Mouse (Mus musculus): ENCODE data around the gene Haus6. TPM values are rescaled to one million over a fixed set of nuclear protein-coding genes. Genes with fewer than 3 reads are reported as not detected.

Gene Haus6
- total and polyA plus RNA-seq, 3 experiments: 23.4 to 35.9 (median 26.3) TPM

- TF ChIP-seq NELFE (IDR thresholded peaks at IDR 0.05; ENCODE audit: low read depth, low read length) (no peak), ETS1 (conservative IDR thresholded peaks at IDR 0.05; ENCODE audit: low read depth, low read length) (no peak), RCOR1 (conservative IDR thresholded peaks at IDR 0.05; ENCODE audit: low read depth, low read length) (no peak), CTCF (conservative IDR thresholded peaks at IDR 0.05 in 1 of 2, IDR thresholded peaks at IDR 0.05 in 1 of 2; ENCODE audit: low read depth in 2 of 2, low read length in 2 of 2) (no peak), ZMIZ1 (IDR thresholded peaks at IDR 0.05; ENCODE audit: low read depth, low read length) (no peak)
- Histone ChIP-seq H3K4me2 (ENCODE audit: insufficient read depth, low read depth, poor library complexity, severe bottlenecking) (no peak overlapping the region), H3K9ac (ENCODE audit: insufficient read depth, low read depth) (no peak overlapping the region), H3K27ac (ENCODE audit: insufficient read depth, low read depth) (no peak overlapping the region), H3K4me1 (ENCODE audit: control insufficient read depth in 1 of 2, insufficient read depth in 2 of 2) (peaks cover 9 to 25% of the 10 kb centered on the region in 2 experiments), H3K4me3 (replicated peaks in 1 of 3; ENCODE audit: low read depth in 2 of 3, low read length in 2 of 3, poor library complexity in 1 of 3) (no peak overlapping the region), H3K36me3 (replicated peaks in 1 of 2; ENCODE audit: control insufficient read depth in 1 of 2, insufficient read depth in 1 of 2, low read length in 1 of 2) (no peaks in the 10 kb centered on the region), H3K27me3 (replicated peaks) (no peaks in the 10 kb centered on the region), H3K9me3 (replicated peaks; ENCODE audit: low read length) (no peaks in the 10 kb centered on the region), H3K79me2 (replicated peaks; ENCODE audit: control insufficient read depth, extremely low read depth, insufficient read depth, poor library complexity, severe bottlenecking) (no peaks in the 10 kb centered on the region)
- in situ Hi-C loops (cut with MboI; ENCODE audit: low pct_ligation_motif_present, low pct_unique_long_range_greater_than_20kb, low sequenced_read_pairs) (loop anchor here (10.0 to 25.0 kb wide), 2 partner anchors 146 to 711 kb away; no protein-coding TSS in a partner anchor), dilution Hi-C loops (cut with MboI; ENCODE audit: extremely low pct_ligation_motif_present, extremely low pct_unique_long_range_greater_than_20kb, low sequenced_read_pairs) (no loop called here)
- DNase-seq (ENCODE audit: extremely low read depth): no peak
Measured at GRCm38 (mm10) chr4:86548332-86548731, 63.5 kb downstream of the Haus6 start.

- no peak overlapping the region; the same call in 1 of the 2 replicates for H3K4me2 ChIP-seq (ENCODE audit: insufficient read depth, low read depth, poor library complexity, severe bottlenecking)
- H3K4me1 ChIP-seq (ENCODE audit: control insufficient read depth in 1 of 2, insufficient read depth in 2 of 2): peaks cover 9 to 44% of the 10 kb centered on the region in 2 experiments
- in situ Hi-C loops (cut with MboI; ENCODE audit: low pct_ligation_motif_present, low pct_unique_long_range_greater_than_20kb, low sequenced_read_pairs): loop anchor here (10.0 to 25.0 kb wide), 2 partner anchors 149 to 708 kb away; no protein-coding TSS in a partner anchor
- H3K79me2 ChIP-seq (replicated peaks; ENCODE audit: control insufficient read depth, extremely low read depth, insufficient read depth, poor library complexity, severe bottlenecking): no peaks in the 10 kb centered on the region
- no peak overlapping the region for H3K27ac ChIP-seq (ENCODE audit: insufficient read depth, low read depth)
- H3K4me3 ChIP-seq (replicated peaks in 1 of 3; ENCODE audit: low read depth in 2 of 3, low read length in 2 of 3, poor library complexity in 1 of 3): no peak overlapping the region
- H3K9ac ChIP-seq (ENCODE audit: insufficient read depth, low read depth): no peak overlapping the region
- dilution Hi-C loops (cut with MboI; ENCODE audit: extremely low pct_ligation_motif_present, extremely low pct_unique_long_range_greater_than_20kb, low sequenced_read_pairs): no loop called here
- H3K27me3 ChIP-seq (replicated peaks): no peaks in the 10 kb centered on the region
- peak; percentile 20 for DNase-seq (ENCODE audit: extremely low read depth)
- TF ChIP-seq CTCF (conservative IDR thresholded peaks at IDR 0.05 in 1 of 2, IDR thresholded peaks at IDR 0.05 in 1 of 2; ENCODE audit: low read depth in 2 of 2, low read length in 2 of 2) (peak; percentile 33 to 69; a peak in 3 of 4 replicates), POLR2A (IDR thresholded peaks at IDR 0.05; ENCODE audit: low read depth, low read length) (no peak), RAD21 (IDR thresholded peaks at IDR 0.05; ENCODE audit: low read depth, low read length) (peak; percentile 62), BHLHE40 (IDR thresholded peaks at IDR 0.05; ENCODE audit: low read depth, low read length) (no peak), MXI1 (IDR thresholded peaks at IDR 0.05; ENCODE audit: low read depth, low read length) (no peak), SMC3 (IDR thresholded peaks at IDR 0.05; ENCODE audit: low read depth, low read length) (peak; percentile 42), HCFC1 (IDR thresholded peaks at IDR 0.05; ENCODE audit: low read depth, low read length) (no peak)
- no peaks in the 10 kb centered on the region for H3K9me3 ChIP-seq (replicated peaks; ENCODE audit: low read length)
- H3K36me3 ChIP-seq (replicated peaks in 1 of 2; ENCODE audit: control insufficient read depth in 1 of 2, insufficient read depth in 1 of 2, low read length in 1 of 2): no peaks in the 10 kb centered on the region
Measured at GRCm38 (mm10) chr4:86545615-86546014, 66.2 kb downstream of the Haus6 start.

GRCm38 (mm10) chr4:86543999-86544398, 67.9 kb downstream of the Haus6 start:
- H3K4me2 ChIP-seq (ENCODE audit: insufficient read depth, low read depth, poor library complexity, severe bottlenecking): no peak overlapping the region
- H3K27ac ChIP-seq (ENCODE audit: insufficient read depth, low read depth): no peak overlapping the region
- TF ChIP-seq JUN (IDR thresholded peaks at IDR 0.05; ENCODE audit: insufficient read depth, low read depth, low read length): no peak
- no peak for TF ChIP-seq MAZ (IDR thresholded peaks at IDR 0.05; ENCODE audit: low read depth, low read length)
- no peak for TF ChIP-seq POLR2AphosphoS2 (IDR thresholded peaks at IDR 0.05; ENCODE audit: low read depth, low read length)
- TF ChIP-seq IRF4 (IDR thresholded peaks at IDR 0.05; ENCODE audit: low read depth, low read length): peak; percentile 7; the same call in 1 of the 2 replicates
- no peak for TF ChIP-seq PAX5 (IDR thresholded peaks at IDR 0.05; ENCODE audit: low read length)
- TF ChIP-seq MEF2A (IDR thresholded peaks at IDR 0.05; ENCODE audit: borderline replicate concordance, low read depth, low read length): peak; percentile 55; the same call in 1 of the 2 replicates
- no peak for TF ChIP-seq POLR2A (IDR thresholded peaks at IDR 0.05; ENCODE audit: low read depth, low read length)
- TF ChIP-seq BHLHE40 (IDR thresholded peaks at IDR 0.05; ENCODE audit: low read depth, low read length): no peak
- TF ChIP-seq EP300 (IDR thresholded peaks at IDR 0.05; ENCODE audit: low read length): peak; percentile 23; the same call in 1 of the 2 replicates
- TF ChIP-seq UBTF (IDR thresholded peaks at IDR 0.05; ENCODE audit: low read depth, low read length): no peak
- TF ChIP-seq ZNF384 (IDR thresholded peaks at IDR 0.05; ENCODE audit: low read depth, low read length): no peak
- TF ChIP-seq GABPA (IDR thresholded peaks at IDR 0.05; ENCODE audit: insufficient replicate concordance, low read depth, low read length): no peak
- no peaks in the 10 kb centered on the region for H3K27me3 ChIP-seq (replicated peaks)
- H3K36me3 ChIP-seq (replicated peaks in 1 of 2; ENCODE audit: control insufficient read depth in 1 of 2, insufficient read depth in 1 of 2, low read length in 1 of 2): no peaks in the 10 kb centered on the region
- H3K9ac ChIP-seq (ENCODE audit: insufficient read depth, low read depth): no peak overlapping the region
- peaks cover 9 to 44% of the 10 kb centered on the region in 2 experiments for H3K4me1 ChIP-seq (ENCODE audit: control insufficient read depth in 1 of 2, insufficient read depth in 2 of 2)
- no peaks in the 10 kb centered on the region for H3K79me2 ChIP-seq (replicated peaks; ENCODE audit: control insufficient read depth, extremely low read depth, insufficient read depth, poor library complexity, severe bottlenecking)
- peak; percentile 23 for DNase-seq (ENCODE audit: extremely low read depth)
- in situ Hi-C loops (cut with MboI; ENCODE audit: low pct_ligation_motif_present, low pct_unique_long_range_greater_than_20kb, low sequenced_read_pairs): loop anchor here (5.0 to 25.0 kb wide), 3 partner anchors 33 to 707 kb away; partner anchors contain the start of gene Rraga
- no peak overlapping the region for H3K4me3 ChIP-seq (replicated peaks in 1 of 3; ENCODE audit: low read depth in 2 of 3, low read length in 2 of 3, poor library complexity in 1 of 3)
- no peaks in the 10 kb centered on the region for H3K9me3 ChIP-seq (replicated peaks; ENCODE audit: low read length)
- dilution Hi-C loops (cut with MboI; ENCODE audit: extremely low pct_ligation_motif_present, extremely low pct_unique_long_range_greater_than_20kb, low sequenced_read_pairs): no loop called here

Measured in CH12.LX (cell line).